Mouse (Mus musculus) heart, embryonic 10.5 days (tissue): ENCODE results near the gene Pcnx2. TPM values are rescaled to one million over a fixed set of nuclear protein-coding genes. Genes with fewer than 3 reads are reported as not detected.

Experiments used
- DNase-seq: peaks from one replicate; pipeline ENCODE4 v3.0.0-alpha.2; 2017; ENCODE audit warnings: low spot score
- H3K27ac ChIP-seq: fragments of 300-500 bp; sonication (generic); 2 replicates; pipeline ENCODE4 v1.5.1; 2016; ENCODE audit warnings: mild to moderate bottlenecking
- H3K27me3 ChIP-seq: fragments of 300-500 bp; sonication (generic); 2 replicates; pipeline ENCODE4 v1.6.1; 2016; ENCODE audit warnings: mild to moderate bottlenecking; ENCODE audit not compliant: poor library complexity, insufficient read depth, severe bottlenecking
- H3K36me3 ChIP-seq: fragments of 300-500 bp; sonication (generic); 2 replicates; pipeline ENCODE4 v1.6.1; 2016; ENCODE audit warnings: mild to moderate bottlenecking, moderate library complexity
- H3K4me1 ChIP-seq: fragments of 300-500 bp; sonication (generic); 2 replicates; pipeline ENCODE4 v1.6.1; 2016; ENCODE audit warnings: mild to moderate bottlenecking
- H3K4me3 ChIP-seq: fragments of 300-500 bp; sonication (generic); 2 replicates; pipeline ENCODE4 v1.5.1; 2016; ENCODE audit warnings: mild to moderate bottlenecking, moderate library complexity
- H3K9me3 ChIP-seq: fragments of 300-500 bp; sonication (generic); 2 replicates; pipeline ENCODE4 v1.6.1; 2016; ENCODE audit warnings: mild to moderate bottlenecking, moderate library complexity
- WGBS: fragments of 180-500 bp; shearing (Covaris S2); methylation state at CpG from one replicate; pipeline ENCODE4 v1.1.7; 2016; 5-methylcytosine and 5-hydroxymethylcytosine counted together
- polyA plus RNA-seq: library from polyadenylated mRNA; unstranded; fragments of >200 nt; fragmentation: Nextera tagmentation; extraction: Ambion mirVana; gene quantifications from 2 replicates; pipeline ENCODE4 v1.2.1, GENCODE M21; 2016

The Pcnx2 gene
- polyA plus RNA-seq, 1 experiment from 2014 or later, result 0.44 TPM

DNA sequence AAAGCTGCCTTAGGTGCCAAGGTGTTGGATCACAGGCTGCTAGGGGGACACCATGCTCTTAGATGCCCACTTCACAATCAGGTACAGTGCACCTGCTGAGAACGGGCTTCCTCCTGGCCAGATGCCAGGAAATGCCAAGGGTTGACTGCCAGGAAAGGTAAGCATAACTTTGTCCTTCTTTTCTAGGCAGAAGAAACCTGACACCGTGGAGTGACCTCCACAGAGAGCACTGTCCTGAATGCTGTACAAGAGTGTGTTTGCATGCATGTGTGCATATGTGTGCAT is 24.9 kb downstream of the Pcnx2 start:
- WGBS, result 87% methylated on average over 2 of the region's 2 CpGs
- peaks cover 56% of the 10 kb centered on the region for H3K4me1 ChIP-seq
- no peak for DNase-seq
- no peaks in the 10 kb centered on the region for H3K27me3 ChIP-seq
- H3K4me3 ChIP-seq, result no peak overlapping the region
- H3K9me3 ChIP-seq, result no peaks in the 10 kb centered on the region
- no peak overlapping the region for H3K27ac ChIP-seq
- no peaks in the 10 kb centered on the region for H3K36me3 ChIP-seq

DNA sequence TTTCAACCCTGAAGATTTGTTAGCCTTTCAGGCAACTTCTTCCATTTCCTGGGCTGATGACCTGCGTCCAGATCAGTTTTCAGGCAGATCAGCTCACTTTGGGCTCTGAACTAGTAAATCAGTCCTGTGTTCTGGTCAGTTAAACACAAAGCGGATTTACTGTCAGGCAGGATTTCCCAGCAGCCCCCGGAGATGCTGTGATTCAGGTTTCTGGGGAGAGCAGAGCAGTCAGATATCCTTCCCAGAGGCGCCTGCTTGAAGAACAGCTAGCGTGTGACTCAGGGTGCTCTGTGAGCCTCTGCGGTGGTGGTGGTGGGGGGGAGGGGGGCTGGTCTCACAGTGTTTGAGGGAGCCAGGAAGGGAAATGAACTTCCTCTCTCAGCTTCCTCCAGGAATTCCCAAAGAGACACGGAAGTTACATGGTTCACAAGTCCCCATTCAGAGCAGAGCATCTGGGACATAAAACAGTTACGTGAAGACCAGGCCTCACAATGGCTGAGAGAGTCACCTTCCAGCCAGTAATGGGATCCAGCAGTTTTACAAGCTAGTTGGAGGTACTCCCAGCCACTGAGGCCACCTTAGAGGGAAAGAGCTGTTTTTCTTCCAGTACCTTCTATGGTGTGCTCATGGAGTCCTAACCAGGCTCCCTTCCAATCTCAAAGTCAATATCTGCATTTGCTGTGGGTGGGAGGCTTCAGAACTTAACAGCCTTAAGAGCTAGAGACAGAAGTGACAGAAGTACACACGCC is 25.4 kb downstream of the Pcnx2 start:
- Histone ChIP-seq H3K4me3 (no peak overlapping the region), H3K36me3 (no peaks in the 10 kb centered on the region), H3K27ac (peak overlapping the region; percentile 49; the same call in 1 of the 2 replicates), H3K9me3 (no peaks in the 10 kb centered on the region), H3K27me3 (no peaks in the 10 kb centered on the region), H3K4me1 (peaks cover 56% of the 10 kb centered on the region)
- DNase-seq, result no peak
- WGBS, result 48% methylated on average over 9 of the region's 9 CpGs

DNA sequence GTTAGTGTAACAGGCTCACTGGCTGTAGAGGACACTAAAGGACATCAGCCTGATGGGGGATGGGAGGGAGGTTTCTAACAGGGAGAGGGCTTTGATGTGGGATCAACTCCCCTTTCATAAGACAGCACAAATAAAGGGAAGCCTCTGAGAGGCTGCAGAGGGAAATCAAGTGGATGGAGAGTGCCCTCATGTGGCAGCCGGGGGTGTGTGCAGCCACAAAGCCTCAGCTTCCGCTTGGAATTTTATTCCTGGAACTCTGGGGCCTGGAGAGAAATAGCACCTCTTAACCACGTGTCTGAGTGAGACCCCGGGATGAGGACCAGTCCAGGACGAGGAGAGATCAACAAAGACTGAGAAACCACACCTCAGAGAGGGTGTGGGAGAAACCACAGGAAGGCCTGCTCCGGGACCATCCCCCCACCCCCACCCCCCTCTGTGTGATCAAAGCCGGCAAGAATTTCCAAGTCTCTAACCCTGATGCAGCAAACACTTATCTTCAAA is 27.2 kb downstream of the Pcnx2 start:
- peaks cover 52% of the 10 kb centered on the region for H3K4me1 ChIP-seq
- no peaks in the 10 kb centered on the region for H3K9me3 ChIP-seq
- peak overlapping the region; percentile 82 for H3K27ac ChIP-seq
- no peaks in the 10 kb centered on the region for H3K36me3 ChIP-seq
- H3K27me3 ChIP-seq, result no peaks in the 10 kb centered on the region
- WGBS, result under 1% methylated on average over 7 of the region's 7 CpGs
- peak overlapping the region; percentile 39 for H3K4me3 ChIP-seq
- DNase-seq, result peak; percentile 91

DNA sequence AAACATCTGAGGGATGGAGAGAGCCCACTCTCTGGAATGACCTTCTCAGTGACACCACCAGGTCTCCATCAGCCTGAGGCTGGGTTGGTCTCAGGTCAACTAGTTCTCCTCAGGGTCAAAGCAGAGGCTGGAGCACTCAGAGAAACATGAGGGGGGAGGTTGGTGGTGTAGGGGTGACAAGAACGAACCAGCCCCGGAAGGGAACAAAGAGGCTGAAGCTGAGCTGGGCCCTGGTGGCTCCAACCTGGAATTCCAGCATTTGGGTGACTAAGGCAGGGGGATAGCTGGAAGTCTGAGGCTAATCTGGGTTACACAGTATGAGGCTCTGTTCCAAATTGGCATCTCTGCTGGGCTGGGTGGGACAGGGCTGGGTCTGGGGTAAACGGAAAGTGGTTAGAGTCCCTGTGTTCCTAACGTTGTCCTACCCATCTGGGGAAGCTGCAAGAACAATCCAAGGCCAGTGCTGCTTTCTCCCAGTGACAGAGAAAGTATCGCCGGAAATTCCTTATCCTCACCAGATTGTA is 27.9 kb downstream of the Pcnx2 start:
- 6% methylated on average over 6 of the region's 6 CpGs for WGBS
- Histone ChIP-seq H3K9me3 (no peaks in the 10 kb centered on the region), H3K36me3 (no peaks in the 10 kb centered on the region), H3K27me3 (no peaks in the 10 kb centered on the region), H3K4me1 (peaks cover 49% of the 10 kb centered on the region), H3K4me3 (peak overlapping the region; percentile 39; the same call in 1 of the 2 replicates), H3K27ac (peak overlapping the region; percentile 82)
- no peak for DNase-seq

GRCm38 (mm10) chr8:125869739-125870138 is 28.4 kb downstream of the Pcnx2 start:
- 41% methylated on average over 3 of the region's 3 CpGs for WGBS
- H3K27ac ChIP-seq, result peak overlapping the region; percentile 82

DNA sequence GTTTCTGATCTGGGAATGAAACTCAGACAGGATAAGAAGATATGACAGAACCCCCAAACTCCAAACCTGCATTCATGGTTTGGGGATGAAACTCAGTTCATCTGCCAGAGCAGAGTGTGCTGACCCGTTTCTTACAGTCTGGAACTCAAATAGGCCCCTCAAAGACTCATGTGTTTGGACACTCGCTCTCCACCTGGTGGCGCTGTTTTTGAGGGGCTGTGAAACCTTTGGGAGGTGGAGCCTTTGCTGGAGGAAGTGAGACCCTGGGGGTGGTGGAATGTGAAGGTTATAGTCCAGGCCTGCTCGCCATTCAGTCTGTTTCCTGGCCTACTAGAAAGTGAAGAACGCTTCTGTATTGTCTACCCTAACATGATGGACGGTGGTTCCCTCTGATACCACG is 29.6 kb downstream of the Pcnx2 start:
- Histone ChIP-seq H3K27me3 (no peaks in the 10 kb centered on the region), H3K4me3 (no peak overlapping the region), H3K27ac (peak overlapping the region; percentile 69), H3K36me3 (no peaks in the 10 kb centered on the region), H3K4me1 (peaks cover 43% of the 10 kb centered on the region), H3K9me3 (no peaks in the 10 kb centered on the region)
- no peak for DNase-seq
- WGBS, result 38% methylated on average over 7 of the region's 7 CpGs

More at GRCm38 (mm10) chr8:125869739-125870138, 28.4 kb downstream of the Pcnx2 start:
- Histone ChIP-seq H3K4me1 (peaks cover 45% of the 10 kb centered on the region), H3K4me3 (no peak overlapping the region), H3K27me3 (no peaks in the 10 kb centered on the region), H3K9me3 (no peaks in the 10 kb centered on the region), H3K36me3 (no peaks in the 10 kb centered on the region)
- no peak for DNase-seq

GRCm38 (mm10) chr8:125866125-125866524 is 32.0 kb downstream of the Pcnx2 start:
- no peaks in the 10 kb centered on the region for H3K9me3 ChIP-seq
- H3K27ac ChIP-seq, result no peak overlapping the region
- no peaks in the 10 kb centered on the region for H3K36me3 ChIP-seq
- H3K27me3 ChIP-seq, result no peaks in the 10 kb centered on the region
- whole genome bisulfite sequencing, result 77% methylated on average over 12 of the region's 12 CpGs
- no peak overlapping the region for H3K4me3 ChIP-seq
- no peak for DNase-seq
- H3K4me1 ChIP-seq, result peaks cover 41% of the 10 kb centered on the region

- no peak for DNase-seq
- Histone ChIP-seq H3K4me3 (no peak overlapping the region), H3K36me3 (no peaks in the 10 kb centered on the region), H3K9me3 (no peaks in the 10 kb centered on the region), H3K27ac (peak overlapping the region; percentile 81; the same call in 1 of the 2 replicates), H3K4me1 (peaks cover 68% of the 10 kb centered on the region), H3K27me3 (no peaks in the 10 kb centered on the region)
- WGBS, result 63% methylated on average over 6 of the region's 6 CpGs
These were observed 40.9 kb downstream of the Pcnx2 start for GRCm38 (mm10) chr8:125857251-125857650.

DNA sequence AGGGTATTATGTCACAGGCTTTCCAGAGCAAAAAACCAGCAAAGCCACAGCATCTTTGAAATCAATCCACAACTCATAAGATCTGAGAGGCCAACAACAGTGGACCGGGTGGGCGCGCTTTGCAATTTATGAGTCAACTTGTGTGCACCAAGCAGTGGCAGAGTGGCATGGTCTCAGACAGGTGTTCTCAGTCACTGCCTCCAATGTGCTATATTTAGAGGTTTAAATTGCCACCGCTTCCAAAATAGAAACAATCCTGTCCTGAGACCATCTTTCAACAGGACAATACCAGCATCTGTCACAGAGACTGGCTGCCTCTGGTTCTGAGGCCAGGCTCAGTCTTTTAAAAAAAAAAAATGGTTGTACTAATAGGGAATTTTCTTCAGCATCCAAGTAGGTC is 42.0 kb downstream of the Pcnx2 start:
- no peaks in the 10 kb centered on the region for H3K9me3 ChIP-seq
- DNase-seq, result no peak
- H3K27ac ChIP-seq, result peak overlapping the region; percentile 81
- peaks cover 65% of the 10 kb centered on the region for H3K4me1 ChIP-seq
- H3K4me3 ChIP-seq, result no peak overlapping the region
- 61% methylated on average over 4 of the region's 4 CpGs for WGBS
- H3K27me3 ChIP-seq, result no peaks in the 10 kb centered on the region
- H3K36me3 ChIP-seq, result no peaks in the 10 kb centered on the region

- Histone ChIP-seq H3K27ac (peak overlapping the region; percentile 33; the same call in 1 of the 2 replicates), H3K4me3 (no peak overlapping the region), H3K9me3 (no peaks in the 10 kb centered on the region), H3K27me3 (no peaks in the 10 kb centered on the region), H3K36me3 (no peaks in the 10 kb centered on the region), H3K4me1 (peaks cover 60% of the 10 kb centered on the region)
- DNase-seq, result no peak
- 75% methylated on average over 7 of the region's 7 CpGs for WGBS
These were observed 43.7 kb downstream of the Pcnx2 start for GRCm38 (mm10) chr8:125854379-125854778.

DNA sequence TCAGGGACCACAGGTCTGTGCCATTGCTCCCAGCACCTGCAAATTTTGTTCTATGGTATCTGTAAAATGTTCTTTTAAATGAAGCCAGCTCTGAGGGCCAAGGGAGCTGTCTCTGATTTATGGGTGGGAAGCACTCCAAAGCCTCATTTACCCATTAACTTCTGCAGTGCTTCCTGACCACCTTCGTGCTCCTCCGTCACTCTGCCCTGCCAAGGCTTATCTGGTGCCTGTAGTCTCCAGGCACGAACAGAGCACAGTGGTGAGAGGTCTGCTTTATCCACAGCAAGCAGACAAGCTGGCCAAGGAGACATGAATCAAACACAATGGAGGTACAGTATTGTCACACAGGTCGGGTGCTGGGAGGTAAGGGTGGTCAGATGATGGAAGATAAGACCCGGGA is 44.8 kb downstream of the Pcnx2 start:
- no peaks in the 10 kb centered on the region for H3K36me3 ChIP-seq
- no peaks in the 10 kb centered on the region for H3K27me3 ChIP-seq
- H3K4me3 ChIP-seq, result no peak overlapping the region
- 22% methylated on average over 5 of the region's 5 CpGs for WGBS
- peaks cover 60% of the 10 kb centered on the region for H3K4me1 ChIP-seq
- DNase-seq, result no peak
- peak overlapping the region; percentile 49 for H3K27ac ChIP-seq
- no peaks in the 10 kb centered on the region for H3K9me3 ChIP-seq

DNA sequence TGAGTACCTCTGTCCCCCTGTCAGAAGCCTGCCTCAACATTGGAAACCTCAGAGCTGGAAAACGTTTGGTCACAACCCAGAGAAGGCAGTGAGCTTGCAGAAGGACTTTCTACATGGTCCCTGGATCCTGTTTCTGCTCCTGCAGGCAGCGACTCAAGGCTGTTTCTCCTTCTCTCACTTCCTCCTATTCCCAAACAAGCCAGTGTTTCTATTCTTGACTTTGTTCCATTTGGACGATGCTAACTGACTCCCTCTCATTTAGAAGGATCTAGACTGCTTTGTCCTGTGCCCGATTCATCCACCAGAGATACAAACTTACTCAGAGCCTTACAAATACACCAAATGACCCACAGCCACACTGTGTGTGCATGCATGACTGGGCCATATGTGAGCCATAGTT is 48.9 kb downstream of the Pcnx2 start:
- DNase-seq, result no peak
- 62% methylated on average over 4 of the region's 4 CpGs for WGBS

DNA sequence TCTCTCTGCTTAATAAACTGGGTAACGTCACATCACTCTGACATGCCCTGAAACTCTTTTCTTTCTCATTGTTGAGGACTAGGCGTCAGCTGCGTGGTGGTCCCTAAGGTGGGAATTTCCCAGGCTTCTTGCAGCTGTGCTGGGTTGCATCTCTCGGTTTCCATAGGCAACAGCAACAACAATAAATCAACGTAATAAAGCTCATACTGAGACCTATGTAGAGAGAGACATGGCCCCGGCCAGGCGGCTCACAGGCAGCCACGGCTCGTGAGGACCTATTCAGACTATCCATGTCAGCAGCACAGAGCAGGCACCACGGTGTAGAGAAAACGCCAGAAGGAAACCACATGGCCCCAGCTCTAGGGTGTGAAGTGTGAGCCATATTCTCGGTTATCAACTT is 50.3 kb downstream of the Pcnx2 start:
- DNase-seq, result no peak
- Histone ChIP-seq H3K4me1 (peaks cover 18% of the 10 kb centered on the region), H3K27ac (peak overlapping the region; percentile 62; the same call in 1 of the 2 replicates), H3K4me3 (no peak overlapping the region), H3K36me3 (no peaks in the 10 kb centered on the region), H3K27me3 (no peaks in the 10 kb centered on the region), H3K9me3 (no peaks in the 10 kb centered on the region)
- WGBS, result 75% methylated on average over 12 of the region's 12 CpGs

More for the DNA sequence above, 48.9 kb downstream of the Pcnx2 start:
- Histone ChIP-seq H3K36me3 (no peaks in the 10 kb centered on the region), H3K27ac (no peak overlapping the region), H3K4me3 (no peak overlapping the region), H3K27me3 (no peaks in the 10 kb centered on the region), H3K9me3 (no peaks in the 10 kb centered on the region), H3K4me1 (peaks cover 23% of the 10 kb centered on the region)
